In the genomic region with DNA sequence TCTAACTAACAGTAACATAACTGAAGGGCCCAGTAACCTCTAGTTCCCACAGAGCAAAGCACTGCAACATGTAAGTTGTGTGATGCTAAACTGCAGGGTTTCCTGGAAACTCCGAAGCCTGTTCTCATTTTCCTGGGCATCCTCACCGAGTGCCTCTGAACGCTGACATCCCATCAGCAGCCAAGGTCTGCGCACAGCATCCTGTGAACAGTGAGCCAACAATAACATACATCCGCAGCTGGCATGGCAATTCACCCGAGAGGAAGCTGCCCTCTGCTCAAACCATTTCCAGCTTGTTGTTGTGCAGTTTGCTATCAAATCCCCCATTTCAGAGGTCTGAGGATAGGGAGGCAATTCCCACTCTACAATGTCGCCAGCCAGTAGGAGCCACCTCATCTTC, we compare ENCODE assay signal across 16 mouse cellular contexts.
A peak's percentile ranks its signal among the peaks of the same experiment; 100 is the strongest.
DNase-seq lines count a peak whose midpoint lies in the region; ATAC-seq lines count a peak whose summit lies in the region.
"Had no signal": no experiment of that assay in that cellular context is flagged by ENCODE, and none has a peak within 500 bp of the region (broad histone marks: within the 10 kb centered on the region; RNA-seq: fewer than 3 reads in every experiment).

No protein-coding gene starts in this region.

- H3K27ac ChIP-seq in embryonic facial prominence, embryonic 15.5 days (replicated peaks): peak overlapping the region; percentile 49
- H3K27ac ChIP-seq: hindbrain, embryonic 15.5 days; liver, embryonic 15.5 days; midbrain, embryonic 12.5 days; stomach, embryonic 15.5 days had no signal

- no peaks in the 10 kb centered on the region for H3K9me3 ChIP-seq in embryonic facial prominence, embryonic 15.5 days (replicated peaks)
- H3K9me3 ChIP-seq: hindbrain, embryonic 15.5 days; liver, embryonic 15.5 days; stomach, embryonic 15.5 days had no signal

- no peak overlapping the region for H3K9ac ChIP-seq in embryonic facial prominence, embryonic 15.5 days
- H3K9ac ChIP-seq: hindbrain, embryonic 15.5 days; liver, embryonic 15.5 days; midbrain, embryonic 12.5 days; stomach, embryonic 15.5 days had no signal

- H3K4me1 ChIP-seq in embryonic facial prominence, embryonic 15.5 days: peaks cover 44% of the 10 kb centered on the region
- H3K4me1 ChIP-seq: liver, embryonic 15.5 days; midbrain, embryonic 12.5 days had no signal

- WGBS in embryonic facial prominence, embryonic 15.5 days: 69% methylated on average over 7 of the region's 7 CpGs

- DNase-seq in heart, postnatal 10 days: peak; percentile 33 to 46
- no peak for DNase-seq in heart, postnatal 25 days (ENCODE audit: low spot score)
- peak; percentile 41 for DNase-seq in left cerebral cortex, postnatal 4 days
- no peak for DNase-seq in left cerebral cortex, postnatal 36 days (ENCODE audit: low spot score in 2 of 2)
- peak; percentile 60 for DNase-seq in lung, postnatal 10 days
- DNase-seq in ovary, postnatal 10 days (ENCODE audit: low spot score): no peak
- DNase-seq: adrenal gland, postnatal 10 days; thymus, postnatal 4 days had no signal

- no peak overlapping the region for H3K4me3 ChIP-seq in embryonic facial prominence, embryonic 15.5 days (replicated peaks)
- H3K4me3 ChIP-seq: erythroblast, embryonic 14.5 days; hindbrain, embryonic 15.5 days; liver, embryonic 15.5 days; midbrain, embryonic 12.5 days; stomach, embryonic 15.5 days had no signal

- H3K36me3 ChIP-seq in embryonic facial prominence, embryonic 15.5 days: peaks cover 6% of the 10 kb centered on the region; the same call in 1 of the 2 replicates
- H3K36me3 ChIP-seq: hindbrain, embryonic 15.5 days; midbrain, embryonic 12.5 days had no signal

- H3K27me3 ChIP-seq in embryonic facial prominence, embryonic 15.5 days: no peaks in the 10 kb centered on the region
- H3K27me3 ChIP-seq: CH12.LX; hindbrain, embryonic 15.5 days; liver, embryonic 15.5 days; midbrain, embryonic 12.5 days; Patski; stomach, embryonic 15.5 days had no signal

- no peak for ATAC-seq in embryonic facial prominence, embryonic 15.5 days (ENCODE audit: insufficient number of reproducible peaks, low FRiP score, low TSS enrichment, low read depth)
- ATAC-seq: Patski had no signal

- H3K4me2 ChIP-seq in embryonic facial prominence, embryonic 15.5 days (replicated peaks): no peak overlapping the region
- H3K4me2 ChIP-seq: hindbrain, embryonic 15.5 days; liver, embryonic 15.5 days; midbrain, embryonic 12.5 days; stomach, embryonic 15.5 days had no signal

- intact Hi-C loops in heart, postnatal 10 days (cut with DNase I): loop anchor here (5.0 kb wide), 1 partner anchor 61 kb away; no protein-coding TSS in a partner anchor
- intact Hi-C loops in heart, postnatal 25 days (cut with DNase I): loop anchor here (5.0 kb wide), 2 partner anchors 44 to 139 kb away; no protein-coding TSS in a partner anchor
- intact Hi-C loops in left cerebral cortex, postnatal 4 days (cut with DNase I): no loop called here
- intact Hi-C loops in left cerebral cortex, postnatal 36 days (cut with DNase I): no loop called here

Comparison
In these comparisons a context has a peak if more than half of its experiments do, and no peak if none do; other contexts are left out.
1. DNase-seq: peak in heart, postnatal 10 days (2 of 2), left cerebral cortex, postnatal 4 days (single experiment) and lung, postnatal 10 days (single experiment); none in heart, postnatal 25 days (single experiment), left cerebral cortex, postnatal 36 days (0 of 2) and ovary, postnatal 10 days (single experiment).
2. intact Hi-C loops: an anchor here in heart, postnatal 10 days (5.0 kb wide) and heart, postnatal 25 days (5.0 kb wide); none called in left cerebral cortex, postnatal 4 days and left cerebral cortex, postnatal 36 days.